Mouse (Mus musculus) erythroid progenitor cell, adult 5-6 weeks (primary cell): Measurements from ENCODE around the gene Hnrnpab. TPM values are rescaled to one million over a fixed set of nuclear protein-coding genes. Genes with fewer than 3 reads are reported as not detected.

ENCODE experiments used
- ATAC-seq: replicated peaks from 2 replicates; pipeline ENCODE4 v1.8.0; 2016; ENCODE audit warnings: moderate number of reproducible peaks, mild to moderate bottlenecking, moderate TSS enrichment, inconsistent platforms; ENCODE audit not compliant: poor library complexity, low FRiP score, severe bottlenecking
- total RNA-seq, 2 experiments: library from RNA; stranded (forward) in 1 of 2; stranded (reverse) in 1 of 2; fragments of 150-400 nt in 1 of 2; fragments of 186-747, 209-891 nt in 1 of 2; gene quantifications; 2 replicates each; pipeline versions ENCODE4 v1.2.3 to v1.2.4; 2015 to 2017; ENCODE audit warnings: low replicate concordance in 2 of 2

Hnrnpab gene
- total RNA-seq, 2 experiments from 2014 or later: 265 to 505 TPM

GRCm38 (mm10) chr11:51582713-51583112 lies 23.9 kb downstream of the Hnrnpab start:
- peak; percentile 43 for ATAC-seq

- ATAC-seq: no peak
These were observed 27.6 kb downstream of the Hnrnpab start for GRCm38 (mm10) chr11:51579024-51579423.

DNA sequence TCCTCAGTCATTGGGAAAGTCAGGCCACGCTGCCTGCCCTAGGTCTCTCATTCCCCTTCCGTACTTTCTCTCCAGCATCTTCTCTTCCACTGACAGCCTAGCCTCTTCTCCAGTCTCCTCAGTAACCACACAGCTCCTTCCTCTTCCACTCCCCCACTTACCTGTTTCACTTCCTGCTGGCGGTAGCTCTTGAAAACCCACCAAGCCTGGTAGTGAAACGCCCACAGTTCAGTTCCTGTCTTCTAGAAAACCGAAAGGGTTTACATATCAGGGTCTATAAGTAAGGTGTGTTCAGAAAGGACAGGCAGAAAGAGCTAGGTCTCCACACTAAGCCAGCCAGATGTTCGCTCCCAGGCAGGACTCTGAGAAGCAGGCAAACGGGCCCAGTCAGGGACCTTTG lies 29.1 kb downstream of the Hnrnpab start:
- no peak for ATAC-seq

DNA sequence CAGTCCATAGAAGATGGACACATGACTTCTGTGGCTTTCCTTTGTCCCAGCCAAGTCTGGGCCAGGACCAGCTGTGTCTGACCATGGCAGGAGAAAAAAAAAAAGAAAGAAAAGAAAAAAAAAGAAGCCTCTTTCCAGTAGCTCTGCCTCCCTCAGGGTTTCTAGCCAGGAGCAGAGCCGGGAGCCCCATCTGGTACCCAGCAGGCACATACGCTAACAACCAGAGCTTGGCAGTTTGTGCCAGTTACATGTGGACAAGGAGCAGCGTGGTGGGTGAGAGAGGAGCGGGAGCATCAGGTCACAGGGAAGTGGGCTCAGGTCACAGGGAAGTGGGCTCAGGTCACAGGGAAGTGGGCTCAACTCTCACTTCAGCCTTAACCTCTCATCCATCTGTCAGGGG lies 30.2 kb downstream of the Hnrnpab start:
- no peak for ATAC-seq

DNA sequence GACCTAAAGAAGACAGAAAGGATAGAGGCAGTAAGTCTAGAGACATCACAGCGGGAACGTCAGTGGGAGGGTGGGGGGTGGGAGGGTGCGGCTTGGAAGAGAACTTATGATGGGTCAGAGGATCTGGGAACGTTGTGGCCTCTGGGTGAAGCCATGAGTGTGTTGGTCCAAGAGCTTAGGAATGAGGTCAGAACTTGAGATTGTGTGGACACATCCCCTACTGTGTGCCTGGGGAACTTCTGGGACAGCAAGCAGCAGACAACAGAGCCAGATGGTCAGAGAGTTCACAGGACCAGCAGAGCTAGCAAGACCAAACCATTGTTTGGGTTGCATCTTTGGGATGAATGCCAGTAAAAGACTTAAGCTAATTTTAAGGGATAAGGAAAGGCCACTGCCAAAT lies 37.8 kb downstream of the Hnrnpab start:
- no peak for ATAC-seq

- ATAC-seq: no peak
These were observed 40.7 kb downstream of the Hnrnpab start for GRCm38 (mm10) chr11:51565951-51566350.

- ATAC-seq: no peak
These were observed 41.6 kb downstream of the Hnrnpab start for GRCm38 (mm10) chr11:51565062-51565461.

GRCm38 (mm10) chr11:51563276-51563675 lies 43.4 kb downstream of the Hnrnpab start:
- no peak for ATAC-seq

DNA sequence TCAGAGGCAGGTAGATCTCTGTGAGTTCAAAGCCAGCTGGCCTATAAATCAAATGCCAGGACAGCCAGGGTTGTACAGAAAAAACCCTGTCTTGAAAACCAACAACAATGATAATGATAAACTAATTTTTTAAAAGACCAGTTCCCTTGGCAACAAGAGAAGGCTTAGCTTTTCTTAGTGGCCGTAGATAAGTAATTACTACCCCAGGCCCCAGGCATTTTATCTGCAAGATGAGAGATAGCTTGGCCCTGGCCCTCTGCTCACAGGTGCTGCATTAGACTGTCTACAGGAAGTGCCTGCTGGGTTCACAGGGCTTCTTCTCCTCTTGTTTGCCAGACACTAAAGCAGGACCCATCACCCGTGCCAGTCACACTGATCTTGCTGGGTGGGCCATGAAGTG lies 51.6 kb downstream of the Hnrnpab start:
- no peak for ATAC-seq

- no peak for ATAC-seq
These were observed 52.1 kb downstream of the Hnrnpab start for GRCm38 (mm10) chr11:51554590-51554989.

GRCm38 (mm10) chr11:51552091-51552490 lies 54.6 kb downstream of the Hnrnpab start:
- ATAC-seq: no peak

GRCm38 (mm10) chr11:51551253-51551652 lies 55.4 kb downstream of the Hnrnpab start:
- ATAC-seq: no peak

Other genes with a start within 250 kb of the Hnrnpab start
- 3.6 and 17.2 TPM in 2 replicates for gene Phykpl, start 22.1 kb downstream of the Hnrnpab start, total RNA-seq (2015; ENCODE audit: low replicate concordance)
- 6.5 and 10.4 TPM in 2 replicates for gene Phykpl, start 22.1 kb downstream of the Hnrnpab start, total RNA-seq (2017; ENCODE audit: low replicate concordance)
- gene Nhp2, start 12.9 kb upstream of the Hnrnpab start, total RNA-seq (2015; ENCODE audit: low replicate concordance): 15.9 and 23.1 TPM in 2 replicates
- 12.3 and 14.8 TPM in 2 replicates for gene Nhp2, start 12.9 kb upstream of the Hnrnpab start, total RNA-seq (2017; ENCODE audit: low replicate concordance)
- gene Rmnd5b, start 29.0 kb upstream of the Hnrnpab start, total RNA-seq (2015; ENCODE audit: low replicate concordance): 8.6 and 10.5 TPM in 2 replicates
- 2.1 and 14.6 TPM in 2 replicates for gene Rmnd5b, start 29.0 kb upstream of the Hnrnpab start, total RNA-seq (2017; ENCODE audit: low replicate concordance)
- not detected in 2 replicates for gene N4bp3, start 44.0 kb upstream of the Hnrnpab start, total RNA-seq (2015; ENCODE audit: low replicate concordance)
- 2.1 TPM in 1 of 2 replicates, not detected in the other for gene N4bp3, start 44.0 kb upstream of the Hnrnpab start, total RNA-seq (2017; ENCODE audit: low replicate concordance)
- gene D930048N14Rik, start 44.1 kb upstream of the Hnrnpab start, total RNA-seq (2015; ENCODE audit: low replicate concordance): not detected in 2 replicates
- gene D930048N14Rik, start 44.1 kb upstream of the Hnrnpab start, total RNA-seq (2017; ENCODE audit: low replicate concordance): not detected in 2 replicates
- gene 0610009B22Rik, start 82.0 kb upstream of the Hnrnpab start, total RNA-seq (2015; ENCODE audit: low replicate concordance): 15.1 and 21.3 TPM in 2 replicates
- 1.9 and 9.8 TPM in 2 replicates for gene 0610009B22Rik, start 82.0 kb upstream of the Hnrnpab start, total RNA-seq (2017; ENCODE audit: low replicate concordance)
- 4.7 and 11.7 TPM in 2 replicates for gene Sec24a, start 156.8 kb upstream of the Hnrnpab start, total RNA-seq (2015; ENCODE audit: low replicate concordance)
- 2.2 and 2.5 TPM in 2 replicates for gene Sec24a, start 156.8 kb upstream of the Hnrnpab start, total RNA-seq (2017; ENCODE audit: low replicate concordance)
- gene Sar1b, start 156.8 kb upstream of the Hnrnpab start, total RNA-seq (2015; ENCODE audit: low replicate concordance): 32.7 and 43.2 TPM in 2 replicates
- 12.3 and 12.7 TPM in 2 replicates for gene Sar1b, start 156.8 kb upstream of the Hnrnpab start, total RNA-seq (2017; ENCODE audit: low replicate concordance)